Mouse (Mus musculus): ENCODE data around the gene C730034F03Rik. TPM values are rescaled to one million over a fixed set of nuclear protein-coding genes. Genes with fewer than 3 reads are reported as not detected.
A peak's percentile ranks its signal among the peaks of the same experiment; 100 is the strongest.

The C730034F03Rik gene
- polyA plus RNA-seq, 1 experiment: 2.1 TPM

- no peaks in the 10 kb centered on the region for H3K9me3 ChIP-seq (replicated peaks; ENCODE audit: control insufficient read depth, insufficient read depth, low read length, poor library complexity, severe bottlenecking)
- no peak overlapping the region for H3K9ac ChIP-seq (ENCODE audit: low read depth, poor library complexity, severe bottlenecking)
- TF ChIP-seq POLR2A (IDR thresholded peaks at IDR 0.05; ENCODE audit: insufficient read depth, low read length) (no peak), CTCF (IDR thresholded peaks at IDR 0.05; ENCODE audit: low read depth, low read length) (no peak)
- no peaks in the 10 kb centered on the region for H3K4me1 ChIP-seq (ENCODE audit: control insufficient read depth, insufficient read depth, low read length)
- H3K27me3 ChIP-seq (ENCODE audit: control insufficient read depth, insufficient read depth, low read length, poor library complexity, severe bottlenecking): no peaks in the 10 kb centered on the region
- H3K36me3 ChIP-seq (ENCODE audit: control insufficient read depth, insufficient read depth, low read length, poor library complexity, severe bottlenecking): no peaks in the 10 kb centered on the region
- H3K27ac ChIP-seq (ENCODE audit: insufficient read depth, low read length): no peak overlapping the region
- no peak overlapping the region for H3K4me3 ChIP-seq (ENCODE audit: low read depth, low read length)
These were observed 14.1 kb upstream of the C730034F03Rik start for GRCm38 (mm10) chr15:89415282-89415681.

- Histone ChIP-seq H3K4me3 (ENCODE audit: low read depth, low read length) (no peak overlapping the region), H3K9me3 (replicated peaks; ENCODE audit: control insufficient read depth, insufficient read depth, low read length, poor library complexity, severe bottlenecking) (no peaks in the 10 kb centered on the region), H3K9ac (ENCODE audit: low read depth, poor library complexity, severe bottlenecking) (no peak overlapping the region), H3K27me3 (ENCODE audit: control insufficient read depth, insufficient read depth, low read length, poor library complexity, severe bottlenecking) (no peaks in the 10 kb centered on the region), H3K27ac (ENCODE audit: insufficient read depth, low read length) (no peak overlapping the region), H3K4me1 (ENCODE audit: control insufficient read depth, insufficient read depth, low read length) (peaks cover 2% of the 10 kb centered on the region), H3K36me3 (ENCODE audit: control insufficient read depth, insufficient read depth, low read length, poor library complexity, severe bottlenecking) (peaks cover 3% of the 10 kb centered on the region; the same call in 1 of the 2 replicates)
- TF ChIP-seq EP300 (IDR thresholded peaks at IDR 0.05; ENCODE audit: insufficient read depth, low read depth, low read length) (no peak), CTCF (IDR thresholded peaks at IDR 0.05; ENCODE audit: low read depth, low read length) (no peak), POLR2A (IDR thresholded peaks at IDR 0.05; ENCODE audit: insufficient read depth, low read length) (no peak)
These were observed 7.5 kb upstream of the C730034F03Rik start for GRCm38 (mm10) chr15:89421938-89422337.

GRCm38 (mm10) chr15:89424621-89425020 lies 4.8 kb upstream of the C730034F03Rik start:
- Histone ChIP-seq H3K27me3 (ENCODE audit: control insufficient read depth, insufficient read depth, low read length, poor library complexity, severe bottlenecking) (no peaks in the 10 kb centered on the region), H3K4me1 (ENCODE audit: control insufficient read depth, insufficient read depth, low read length) (peaks cover 2% of the 10 kb centered on the region), H3K9me3 (replicated peaks; ENCODE audit: control insufficient read depth, insufficient read depth, low read length, poor library complexity, severe bottlenecking) (no peaks in the 10 kb centered on the region), H3K9ac (ENCODE audit: low read depth, poor library complexity, severe bottlenecking) (no peak overlapping the region), H3K4me3 (ENCODE audit: low read depth, low read length) (no peak overlapping the region), H3K27ac (ENCODE audit: insufficient read depth, low read length) (peak overlapping the region; percentile 30; the same call in 1 of the 2 replicates), H3K36me3 (ENCODE audit: control insufficient read depth, insufficient read depth, low read length, poor library complexity, severe bottlenecking) (peaks cover 8% of the 10 kb centered on the region)
- TF ChIP-seq CTCF (IDR thresholded peaks at IDR 0.05; ENCODE audit: low read depth, low read length) (no peak), EP300 (IDR thresholded peaks at IDR 0.05; ENCODE audit: insufficient read depth, low read depth, low read length) (no peak), POLR2A (IDR thresholded peaks at IDR 0.05; ENCODE audit: insufficient read depth, low read length) (no peak)

DNA sequence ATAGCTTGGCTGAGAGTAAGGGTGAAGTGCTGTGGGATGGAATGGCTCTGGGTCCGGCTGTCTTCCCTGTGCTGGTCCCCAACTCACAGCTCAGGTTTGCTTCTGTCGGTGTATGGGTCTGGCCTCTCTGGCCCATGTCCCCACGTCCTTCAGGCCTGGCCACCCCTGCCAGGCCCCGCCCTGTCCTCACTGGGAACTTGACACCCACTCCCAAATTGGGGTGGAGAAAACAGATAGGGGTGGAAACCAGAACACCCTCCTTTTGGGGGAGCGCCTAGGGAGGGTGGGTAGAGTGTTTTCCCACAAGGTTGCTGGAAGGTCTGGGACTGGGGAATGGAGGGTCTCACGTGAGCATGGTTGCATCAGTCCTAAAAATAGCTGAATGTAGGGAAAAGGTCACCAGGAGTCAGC lies 3.7 kb upstream of the C730034F03Rik start, which contains the start of gene Cpt1b:
Cpt1b (minus strand) TSS at position 153 of the 411 bp plus-strand sequence.
- Histone ChIP-seq H3K27ac (ENCODE audit: insufficient read depth, low read length) (peak within 1 kb of the TSS; percentile 33), H3K9ac (ENCODE audit: low read depth, poor library complexity, severe bottlenecking) (peak within 1 kb of the TSS; percentile 41)
- TF ChIP-seq EP300 (IDR thresholded peaks at IDR 0.05; ENCODE audit: insufficient read depth, low read depth, low read length) (0 out of 2 replicates have a peak, but pooled peaks have one; percentile 31), POLR2A (IDR thresholded peaks at IDR 0.05; ENCODE audit: insufficient read depth, low read length) (no peak), CTCF (IDR thresholded peaks at IDR 0.05; ENCODE audit: low read depth, low read length) (no peak)

GRCm38 (mm10) chr15:89426716-89427115 lies 2.7 kb upstream of the C730034F03Rik start:
- H3K4me3 ChIP-seq (ENCODE audit: low read depth, low read length): no peak overlapping the region
- TF ChIP-seq EP300 (IDR thresholded peaks at IDR 0.05; ENCODE audit: insufficient read depth, low read depth, low read length): no peak
- no peaks in the 10 kb centered on the region for H3K27me3 ChIP-seq (ENCODE audit: control insufficient read depth, insufficient read depth, low read length, poor library complexity, severe bottlenecking)
- H3K27ac ChIP-seq (ENCODE audit: insufficient read depth, low read length): no peak overlapping the region
- peaks cover 2% of the 10 kb centered on the region for H3K4me1 ChIP-seq (ENCODE audit: control insufficient read depth, insufficient read depth, low read length)
- H3K9ac ChIP-seq (ENCODE audit: low read depth, poor library complexity, severe bottlenecking): no peak overlapping the region
- peaks cover 8% of the 10 kb centered on the region for H3K36me3 ChIP-seq (ENCODE audit: control insufficient read depth, insufficient read depth, low read length, poor library complexity, severe bottlenecking)
- no peaks in the 10 kb centered on the region for H3K9me3 ChIP-seq (replicated peaks; ENCODE audit: control insufficient read depth, insufficient read depth, low read length, poor library complexity, severe bottlenecking)

More for the DNA sequence above, 3.7 kb upstream of the C730034F03Rik start, which contains the start of gene Cpt1b:
- H3K4me1 ChIP-seq (ENCODE audit: control insufficient read depth, insufficient read depth, low read length): peaks cover 2% of the 10 kb centered on the region
- peaks cover 8% of the 10 kb centered on the region for H3K36me3 ChIP-seq (ENCODE audit: control insufficient read depth, insufficient read depth, low read length, poor library complexity, severe bottlenecking)
- peak within 1 kb of the TSS; percentile 32 for H3K4me3 ChIP-seq (ENCODE audit: low read depth, low read length)
- H3K9me3 ChIP-seq (replicated peaks; ENCODE audit: control insufficient read depth, insufficient read depth, low read length, poor library complexity, severe bottlenecking): no peaks in the 10 kb centered on the region
- no peaks in the 10 kb centered on the region for H3K27me3 ChIP-seq (ENCODE audit: control insufficient read depth, insufficient read depth, low read length, poor library complexity, severe bottlenecking)

GRCm38 (mm10) chr15:89428136-89428790 lies 1.1 kb upstream of the C730034F03Rik start:
- no peaks in the 10 kb centered on the region for H3K9me3 ChIP-seq (replicated peaks; ENCODE audit: control insufficient read depth, insufficient read depth, low read length, poor library complexity, severe bottlenecking)
- peak overlapping the region; percentile 79 for H3K4me3 ChIP-seq (ENCODE audit: low read depth, low read length)
- no peak overlapping the region for H3K27ac ChIP-seq (ENCODE audit: insufficient read depth, low read length)
- H3K9ac ChIP-seq (ENCODE audit: low read depth, poor library complexity, severe bottlenecking): peak overlapping the region; percentile 62
- H3K4me1 ChIP-seq (ENCODE audit: control insufficient read depth, insufficient read depth, low read length): peaks cover 2% of the 10 kb centered on the region
- TF ChIP-seq CTCF (IDR thresholded peaks at IDR 0.05; ENCODE audit: low read depth, low read length) (no peak), EP300 (IDR thresholded peaks at IDR 0.05; ENCODE audit: insufficient read depth, low read depth, low read length) (no peak), POLR2A (IDR thresholded peaks at IDR 0.05; ENCODE audit: insufficient read depth, low read length) (no peak)
- no peaks in the 10 kb centered on the region for H3K27me3 ChIP-seq (ENCODE audit: control insufficient read depth, insufficient read depth, low read length, poor library complexity, severe bottlenecking)
- peaks cover 8% of the 10 kb centered on the region for H3K36me3 ChIP-seq (ENCODE audit: control insufficient read depth, insufficient read depth, low read length, poor library complexity, severe bottlenecking)
